Mouse (Mus musculus): ENCODE measurements around the gene Gm12216. TPM values are rescaled to one million over a fixed set of nuclear protein-coding genes. Genes with fewer than 3 reads are reported as not detected.

The Gm12216 gene
- polyA plus RNA-seq, 1 experiment = 2.8 TPM

DNA sequence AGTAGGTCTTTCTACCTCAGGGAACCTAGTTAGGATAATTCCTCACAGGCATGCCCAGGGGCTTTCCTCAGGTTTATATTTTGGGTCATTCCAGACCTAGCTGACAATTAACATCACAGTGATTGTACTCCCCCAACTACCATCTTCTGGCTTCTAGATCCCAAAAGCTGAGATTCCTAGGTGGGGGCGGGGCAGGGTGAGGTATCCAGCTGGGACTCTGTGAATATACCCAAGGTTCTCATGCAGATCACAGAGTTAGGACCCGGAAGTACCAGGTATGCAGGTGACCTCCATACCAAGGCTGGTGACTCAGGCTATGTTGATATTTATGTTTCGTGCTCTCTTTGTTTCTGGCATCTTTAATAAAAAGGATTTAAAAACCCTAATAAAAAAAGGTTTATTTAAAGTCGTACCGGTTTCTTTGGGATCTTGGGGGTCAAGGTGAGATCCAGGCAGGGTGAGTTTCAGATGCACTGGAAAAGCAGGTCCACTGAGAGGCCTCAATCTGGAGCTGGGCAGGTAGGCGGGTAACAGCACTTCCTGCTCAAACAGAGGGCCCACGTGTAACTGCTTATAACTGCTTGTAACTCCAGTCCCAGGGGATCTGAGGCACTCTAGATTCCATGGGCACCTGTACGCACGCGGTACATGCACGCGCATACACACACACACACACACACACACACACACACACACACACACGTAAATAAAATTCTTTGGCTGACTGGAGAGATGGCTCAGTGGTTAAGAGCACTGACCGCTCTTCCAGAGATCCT, 54.3 kb downstream of the Gm12216 start:
- Histone ChIP-seq H3K9me3 (replicated peaks; ENCODE audit: control insufficient read depth, insufficient read depth, low read length, poor library complexity, severe bottlenecking) (no peaks in the 10 kb centered on the region), H3K4me1 (ENCODE audit: control insufficient read depth, insufficient read depth, low read length) (peaks cover 21% of the 10 kb centered on the region), H3K4me3 (ENCODE audit: low read depth, low read length) (no peak overlapping the region), H3K27me3 (ENCODE audit: control insufficient read depth, insufficient read depth, low read length, poor library complexity, severe bottlenecking) (no peaks in the 10 kb centered on the region), H3K36me3 (ENCODE audit: control insufficient read depth, insufficient read depth, low read length, poor library complexity, severe bottlenecking) (no peaks in the 10 kb centered on the region), H3K27ac (ENCODE audit: insufficient read depth, low read length) (no peak overlapping the region), H3K9ac (ENCODE audit: low read depth, poor library complexity, severe bottlenecking) (no peak overlapping the region)
- TF ChIP-seq POLR2A (IDR thresholded peaks at IDR 0.05; ENCODE audit: insufficient read depth, low read length) (peak; percentile 52), CTCF (IDR thresholded peaks at IDR 0.05; ENCODE audit: low read depth, low read length) (no peak)

DNA sequence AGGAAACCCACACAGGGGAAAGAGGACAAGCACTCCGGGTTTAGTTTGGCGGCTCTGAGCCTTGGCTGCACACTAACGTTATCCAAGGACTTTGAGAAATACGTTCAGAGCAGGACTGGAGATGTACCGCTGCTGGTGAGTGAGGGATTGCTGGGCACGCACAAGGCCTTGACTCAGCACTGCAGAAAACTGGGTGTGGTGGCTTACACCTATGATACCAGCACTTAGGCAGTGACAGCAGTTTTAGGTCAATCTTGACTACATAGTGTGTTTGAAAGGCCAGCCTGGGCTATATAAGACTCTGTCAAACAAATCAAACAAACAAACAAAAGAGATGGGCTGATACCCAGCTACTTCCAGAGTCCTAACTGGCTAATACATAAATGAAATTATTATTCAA, 55.6 kb downstream of the Gm12216 start:
- H3K4me1 ChIP-seq (ENCODE audit: control insufficient read depth, insufficient read depth, low read length) = peaks cover 23% of the 10 kb centered on the region
- H3K9ac ChIP-seq (ENCODE audit: low read depth, poor library complexity, severe bottlenecking) = no peak overlapping the region
- H3K36me3 ChIP-seq (ENCODE audit: control insufficient read depth, insufficient read depth, low read length, poor library complexity, severe bottlenecking) = no peaks in the 10 kb centered on the region
- no peaks in the 10 kb centered on the region for H3K9me3 ChIP-seq (replicated peaks; ENCODE audit: control insufficient read depth, insufficient read depth, low read length, poor library complexity, severe bottlenecking)
- H3K27me3 ChIP-seq (ENCODE audit: control insufficient read depth, insufficient read depth, low read length, poor library complexity, severe bottlenecking) = no peaks in the 10 kb centered on the region
- H3K27ac ChIP-seq (ENCODE audit: insufficient read depth, low read length) = no peak overlapping the region
- no peak overlapping the region for H3K4me3 ChIP-seq (ENCODE audit: low read depth, low read length)
- no peak for TF ChIP-seq POLR2A (IDR thresholded peaks at IDR 0.05; ENCODE audit: insufficient read depth, low read length)
- TF ChIP-seq CTCF (IDR thresholded peaks at IDR 0.05; ENCODE audit: low read depth, low read length) = no peak
- no peak for TF ChIP-seq EP300 (IDR thresholded peaks at IDR 0.05; ENCODE audit: insufficient read depth, low read depth, low read length)

DNA sequence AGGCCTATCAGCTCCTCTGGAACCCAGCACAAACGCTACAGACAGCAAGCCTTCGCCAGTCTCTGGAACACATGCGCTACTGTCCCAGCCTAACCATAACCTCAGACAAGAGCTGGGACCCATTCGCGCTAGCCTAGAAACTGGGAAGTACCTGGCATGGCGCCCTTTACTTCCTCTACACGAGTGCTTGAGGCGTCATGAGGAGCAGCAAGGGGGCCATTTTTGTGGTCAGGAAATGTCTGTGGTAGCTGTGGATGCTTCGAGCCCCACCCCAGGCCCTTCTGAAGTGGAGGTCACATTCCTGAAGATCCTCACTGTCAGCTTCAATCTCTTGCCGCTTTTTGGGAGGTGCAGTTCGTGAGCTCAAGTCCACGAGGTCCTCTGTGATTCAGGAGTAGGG, 56.0 kb downstream of the Gm12216 start:
- H3K4me1 ChIP-seq (ENCODE audit: control insufficient read depth, insufficient read depth, low read length) = peaks cover 23% of the 10 kb centered on the region
- H3K9ac ChIP-seq (ENCODE audit: low read depth, poor library complexity, severe bottlenecking) = no peak overlapping the region
- H3K36me3 ChIP-seq (ENCODE audit: control insufficient read depth, insufficient read depth, low read length, poor library complexity, severe bottlenecking) = no peaks in the 10 kb centered on the region
- H3K4me3 ChIP-seq (ENCODE audit: low read depth, low read length) = no peak overlapping the region
- H3K9me3 ChIP-seq (replicated peaks; ENCODE audit: control insufficient read depth, insufficient read depth, low read length, poor library complexity, severe bottlenecking) = no peaks in the 10 kb centered on the region
- no peaks in the 10 kb centered on the region for H3K27me3 ChIP-seq (ENCODE audit: control insufficient read depth, insufficient read depth, low read length, poor library complexity, severe bottlenecking)
- TF ChIP-seq EP300 (IDR thresholded peaks at IDR 0.05; ENCODE audit: insufficient read depth, low read depth, low read length) (no peak), POLR2A (IDR thresholded peaks at IDR 0.05; ENCODE audit: insufficient read depth, low read length) (no peak)
- no peak overlapping the region for H3K27ac ChIP-seq (ENCODE audit: insufficient read depth, low read length)

DNA sequence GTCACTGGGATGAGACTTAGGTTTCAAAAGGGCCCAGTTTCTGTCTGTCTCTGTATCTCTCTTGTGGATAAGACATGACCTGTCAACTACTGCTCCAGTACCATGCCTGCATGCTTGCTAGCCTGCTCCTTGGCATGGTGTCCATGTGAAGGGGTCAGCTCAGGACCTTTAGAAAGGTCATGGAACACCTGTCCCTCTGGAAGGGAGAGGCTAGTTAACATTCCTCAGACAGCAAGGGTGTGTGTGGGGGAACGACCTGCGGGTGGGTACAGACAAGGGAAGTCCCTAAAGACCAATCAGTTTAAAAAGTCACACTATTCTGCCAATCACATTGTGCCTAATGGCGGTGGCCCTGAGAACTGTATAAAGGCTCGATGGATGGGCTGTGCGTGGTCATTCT, 58.1 kb downstream of the Gm12216 start:
- no peaks in the 10 kb centered on the region for H3K9me3 ChIP-seq (replicated peaks; ENCODE audit: control insufficient read depth, insufficient read depth, low read length, poor library complexity, severe bottlenecking)
- peak overlapping the region; percentile 54 for H3K27ac ChIP-seq (ENCODE audit: insufficient read depth, low read length)
- H3K36me3 ChIP-seq (ENCODE audit: control insufficient read depth, insufficient read depth, low read length, poor library complexity, severe bottlenecking) = no peaks in the 10 kb centered on the region
- TF ChIP-seq EP300 (IDR thresholded peaks at IDR 0.05; ENCODE audit: insufficient read depth, low read depth, low read length) (peak; percentile 77), CTCF (IDR thresholded peaks at IDR 0.05; ENCODE audit: low read depth, low read length) (no peak), POLR2A (IDR thresholded peaks at IDR 0.05; ENCODE audit: insufficient read depth, low read length) (no peak)
- no peak overlapping the region for H3K4me3 ChIP-seq (ENCODE audit: low read depth, low read length)
- H3K9ac ChIP-seq (ENCODE audit: low read depth, poor library complexity, severe bottlenecking) = no peak overlapping the region
- H3K4me1 ChIP-seq (ENCODE audit: control insufficient read depth, insufficient read depth, low read length) = peaks cover 25% of the 10 kb centered on the region
- no peaks in the 10 kb centered on the region for H3K27me3 ChIP-seq (ENCODE audit: control insufficient read depth, insufficient read depth, low read length, poor library complexity, severe bottlenecking)

DNA sequence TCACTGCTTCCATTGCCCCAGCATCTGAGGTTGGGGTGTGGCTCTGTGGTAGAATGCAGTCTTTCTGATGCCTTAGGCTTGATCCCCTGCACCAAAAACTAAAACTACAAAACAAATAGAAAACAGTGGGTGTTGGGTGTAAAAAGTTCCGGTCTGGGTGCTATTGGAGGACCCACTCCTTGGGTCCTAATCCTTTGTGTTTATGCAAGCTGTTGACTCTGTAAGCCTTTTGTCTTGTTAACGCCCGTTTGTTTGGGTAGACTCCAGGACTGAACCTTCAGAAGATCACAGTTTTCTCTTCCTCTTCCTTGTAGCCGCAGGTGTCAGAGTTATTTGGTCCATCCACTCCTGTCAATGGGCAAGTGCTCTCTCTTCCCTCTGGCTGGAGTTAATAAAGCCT, 59.0 kb downstream of the Gm12216 start:
- Histone ChIP-seq H3K4me1 (ENCODE audit: control insufficient read depth, insufficient read depth, low read length) (peaks cover 26% of the 10 kb centered on the region), H3K36me3 (ENCODE audit: control insufficient read depth, insufficient read depth, low read length, poor library complexity, severe bottlenecking) (no peaks in the 10 kb centered on the region), H3K9me3 (replicated peaks; ENCODE audit: control insufficient read depth, insufficient read depth, low read length, poor library complexity, severe bottlenecking) (no peaks in the 10 kb centered on the region), H3K27ac (ENCODE audit: insufficient read depth, low read length) (peak overlapping the region; percentile 54), H3K27me3 (ENCODE audit: control insufficient read depth, insufficient read depth, low read length, poor library complexity, severe bottlenecking) (no peaks in the 10 kb centered on the region), H3K9ac (ENCODE audit: low read depth, poor library complexity, severe bottlenecking) (no peak overlapping the region), H3K4me3 (ENCODE audit: low read depth, low read length) (no peak overlapping the region)
- TF ChIP-seq CTCF (IDR thresholded peaks at IDR 0.05; ENCODE audit: low read depth, low read length) (no peak), EP300 (IDR thresholded peaks at IDR 0.05; ENCODE audit: insufficient read depth, low read depth, low read length) (peak; percentile 35; the same call in 1 of the 2 replicates)

DNA sequence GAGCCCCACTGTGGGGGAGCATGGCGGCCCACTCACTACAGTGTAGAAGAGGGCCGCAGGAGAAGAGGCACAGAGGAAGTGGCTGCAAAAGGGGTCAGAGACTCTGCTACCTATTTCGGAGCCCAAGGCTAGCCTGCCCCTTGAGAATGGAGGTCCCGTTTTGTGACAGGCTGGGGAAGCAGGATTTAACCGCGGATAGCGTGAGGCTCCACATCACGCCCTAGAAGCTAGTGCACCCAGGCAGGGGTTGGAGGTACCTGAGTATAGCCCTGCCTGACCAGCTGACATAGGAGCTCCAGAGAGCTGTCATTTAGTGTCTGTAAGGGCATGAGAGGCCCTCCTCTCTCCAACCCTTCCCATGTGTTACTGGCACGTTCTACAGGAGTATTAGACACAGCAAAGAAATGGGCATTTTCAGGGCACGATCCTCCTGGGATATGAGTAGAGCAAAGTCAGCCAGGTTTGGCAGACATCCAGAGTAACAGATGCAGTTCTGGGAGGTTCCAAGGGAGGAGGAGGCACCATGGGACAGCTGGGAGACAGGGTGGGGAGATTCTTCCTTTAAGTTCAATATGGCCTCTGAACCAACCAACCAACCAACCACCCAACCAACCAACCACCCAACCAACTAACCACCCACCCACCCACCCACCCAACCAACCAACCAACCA, 60.9 kb downstream of the Gm12216 start:
- H3K27ac ChIP-seq (ENCODE audit: insufficient read depth, low read length) = no peak overlapping the region
- H3K27me3 ChIP-seq (ENCODE audit: control insufficient read depth, insufficient read depth, low read length, poor library complexity, severe bottlenecking) = no peaks in the 10 kb centered on the region
- H3K4me1 ChIP-seq (ENCODE audit: control insufficient read depth, insufficient read depth, low read length) = peaks cover 22% of the 10 kb centered on the region
- H3K36me3 ChIP-seq (ENCODE audit: control insufficient read depth, insufficient read depth, low read length, poor library complexity, severe bottlenecking) = no peaks in the 10 kb centered on the region
- H3K9ac ChIP-seq (ENCODE audit: low read depth, poor library complexity, severe bottlenecking) = no peak overlapping the region
- no peak overlapping the region for H3K4me3 ChIP-seq (ENCODE audit: low read depth, low read length)
- H3K9me3 ChIP-seq (replicated peaks; ENCODE audit: control insufficient read depth, insufficient read depth, low read length, poor library complexity, severe bottlenecking) = no peaks in the 10 kb centered on the region
- no peak for TF ChIP-seq CTCF (IDR thresholded peaks at IDR 0.05; ENCODE audit: low read depth, low read length)
- TF ChIP-seq EP300 (IDR thresholded peaks at IDR 0.05; ENCODE audit: insufficient read depth, low read depth, low read length) = no peak
- TF ChIP-seq POLR2A (IDR thresholded peaks at IDR 0.05; ENCODE audit: insufficient read depth, low read length) = no peak
